Mouse (Mus musculus) liver (tissue): ENCODE measurements around the gene Rassf2.
A peak's percentile ranks its signal among the peaks of the same experiment; 100 is the strongest.

ENCODE experiments used
- DNase-seq: peaks from one replicate; pipeline ENCODE4 v3.0.0-alpha.2; 2020; ENCODE audit warnings: mixed read lengths

Rassf2 gene

GRCm38 (mm10) chr2:132004495-132005136 lies 25.4 kb downstream of the Rassf2 start:
- no peak for DNase-seq

- DNase-seq, result no peak
These were observed 26.1 kb downstream of the Rassf2 start for GRCm38 (mm10) chr2:132003916-132004315.

- DNase-seq, result no peak
These were observed 28.2 kb downstream of the Rassf2 start for GRCm38 (mm10) chr2:132001696-132002334.

GRCm38 (mm10) chr2:131997356-131997755 lies 32.7 kb downstream of the Rassf2 start:
- no peak for DNase-seq

- DNase-seq, result no peak
These were observed 33.7 kb downstream of the Rassf2 start for GRCm38 (mm10) chr2:131996369-131996768.

- DNase-seq, result no peak
These were observed 34.3 kb downstream of the Rassf2 start for GRCm38 (mm10) chr2:131995742-131996141.

- DNase-seq, result no peak
These were observed 35.1 kb downstream of the Rassf2 start for GRCm38 (mm10) chr2:131994971-131995370.

- no peak for DNase-seq
These were observed 36.4 kb downstream of the Rassf2 start for GRCm38 (mm10) chr2:131993563-131994088.

- DNase-seq, result no peak
These were observed 36.9 kb downstream of the Rassf2 start for GRCm38 (mm10) chr2:131993151-131993550.

- DNase-seq, result no peak
These were observed 37.6 kb downstream of the Rassf2 start for GRCm38 (mm10) chr2:131992487-131992886.

GRCm38 (mm10) chr2:131988550-131988949 lies 41.5 kb downstream of the Rassf2 start:
- DNase-seq, result no peak

GRCm38 (mm10) chr2:131987950-131988349 lies 42.1 kb downstream of the Rassf2 start:
- no peak for DNase-seq

- DNase-seq, result peak; percentile 58
These were observed 47.4 kb downstream of the Rassf2 start for GRCm38 (mm10) chr2:131982546-131983196.

GRCm38 (mm10) chr2:131980866-131981265 lies 49.2 kb downstream of the Rassf2 start:
- no peak for DNase-seq

- no peak for DNase-seq
These were observed 53.4 kb downstream of the Rassf2 start for GRCm38 (mm10) chr2:131976663-131977062.

GRCm38 (mm10) chr2:131971098-131971497 lies 59.0 kb downstream of the Rassf2 start:
- no peak for DNase-seq

- DNase-seq, result no peak
These were observed 59.5 kb downstream of the Rassf2 start for GRCm38 (mm10) chr2:131970597-131970996.

- no peak for DNase-seq
These were observed 68.4 kb downstream of the Rassf2 start for GRCm38 (mm10) chr2:131961671-131962070.

- DNase-seq, result no peak
These were observed 72.3 kb downstream of the Rassf2 start for GRCm38 (mm10) chr2:131957731-131958222.

GRCm38 (mm10) chr2:131956336-131957256 lies 73.5 kb downstream of the Rassf2 start:
- DNase-seq, result no peak

- peak; percentile 37 for DNase-seq
These were observed 74.8 kb downstream of the Rassf2 start for GRCm38 (mm10) chr2:131955264-131955663.

GRCm38 (mm10) chr2:131954835-131955234 lies 75.2 kb downstream of the Rassf2 start:
- no peak for DNase-seq

- no peak for DNase-seq
These were observed 76.3 kb downstream of the Rassf2 start for GRCm38 (mm10) chr2:131953711-131954110.
